Mouse (Mus musculus) ES-E14 (cell line): ENCODE data around the gene Arhgap28.

Source experiments
- CHD2 ChIP-seq: IDR thresholded peaks from 2 replicates; pipeline ENCODE4 v1.6.1; 2014; ENCODE audit warnings: mild to moderate bottlenecking, low read depth, low read length, inconsistent platforms
- HCFC1 ChIP-seq: IDR thresholded peaks from 2 replicates; pipeline ENCODE4 v1.6.1; 2012; ENCODE audit warnings: low read length, inconsistent platforms, borderline replicate concordance; ENCODE audit not compliant: insufficient read depth
- MAFK ChIP-seq: IDR thresholded peaks from 2 replicates; pipeline ENCODE4 v1.6.1; 2014; ENCODE audit warnings: mild to moderate bottlenecking, low read depth, low read length, inconsistent platforms; ENCODE audit not compliant: insufficient read depth
- ZC3H11A ChIP-seq: IDR thresholded peaks from 2 replicates; pipeline ENCODE4 v1.6.1; 2012; ENCODE audit warnings: low read depth, mild to moderate bottlenecking, inconsistent platforms, low read length, borderline replicate concordance
- ZNF384 ChIP-seq: IDR thresholded peaks from 2 replicates; pipeline ENCODE4 v1.6.1; 2012; ENCODE audit warnings: low read depth, low read length, inconsistent platforms

- TF ChIP-seq ZC3H11A (no peak), MAFK (no peak), CHD2 (no peak), HCFC1 (no peak), ZNF384 (no peak)
Observed at GRCm38 (mm10) chr17:68042377-68042776, 38.5 kb upstream of the Arhgap28 start.
